21 mouse cellular contexts compared by ENCODE assay signal in the genomic region with DNA sequence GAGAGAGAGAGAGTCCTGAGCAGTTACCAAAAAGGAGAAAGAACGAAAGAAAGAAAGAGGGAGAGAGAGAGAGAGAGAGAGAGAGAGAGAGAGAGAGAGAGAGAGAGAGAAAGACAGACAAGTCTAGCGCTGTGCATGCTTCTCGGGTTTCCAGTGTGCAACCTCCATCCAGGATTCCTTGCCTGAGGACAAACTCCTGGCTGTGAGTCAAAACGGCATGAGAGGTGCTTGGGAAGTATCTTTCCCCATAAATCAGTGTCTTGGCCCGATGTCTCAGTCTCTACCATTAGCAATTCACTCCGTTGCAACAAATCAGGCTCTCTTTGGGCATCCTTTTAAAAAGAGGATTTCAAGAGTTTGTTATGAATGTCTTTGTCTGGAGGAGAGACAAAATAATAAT. TPM values are rescaled to one million over a fixed set of nuclear protein-coding genes. Genes with fewer than 3 reads are reported as not detected.
DNase-seq lines count a peak whose midpoint lies in the region; ATAC-seq lines count a peak whose summit lies in the region.
"Had no signal": no experiment of that assay in that cellular context is flagged by ENCODE, and none has a peak within 500 bp of the region (broad histone marks: within the 10 kb centered on the region; RNA-seq: fewer than 3 reads in every experiment).

No protein-coding gene starts in this region.

- H3K4me2 ChIP-seq in neural tube, embryonic 14.5 days (ENCODE audit: low read depth, low read length): no peak overlapping the region
- H3K4me2 ChIP-seq in neural tube, embryonic 15.5 days: no peak overlapping the region
- H3K4me2 ChIP-seq: forebrain, embryonic 12.5 days; heart, embryonic 11.5 days; hindbrain, embryonic 14.5 days; limb, embryonic 15.5 days; neural tube, embryonic 12.5 days had no signal

- peaks cover 17% of the 10 kb centered on the region for H3K4me1 ChIP-seq in neural tube, embryonic 14.5 days (ENCODE audit: control insufficient read depth, insufficient read depth, low read length)
- H3K4me1 ChIP-seq in neural tube, embryonic 15.5 days: peaks cover 34% of the 10 kb centered on the region

- H3K27me3 ChIP-seq in neural tube, embryonic 14.5 days (ENCODE audit: control insufficient read depth, insufficient read depth, low read length): no peaks in the 10 kb centered on the region
- H3K27me3 ChIP-seq in neural tube, embryonic 15.5 days (replicated peaks): no peaks in the 10 kb centered on the region
- H3K27me3 ChIP-seq: CH12.LX; forebrain, embryonic 12.5 days; limb, embryonic 15.5 days; neural tube, embryonic 12.5 days had no signal

- no peak overlapping the region for H3K9ac ChIP-seq in neural tube, embryonic 14.5 days (replicated peaks; ENCODE audit: low read depth, low read length)
- H3K9ac ChIP-seq in neural tube, embryonic 15.5 days (replicated peaks): no peak overlapping the region
- H3K9ac ChIP-seq: forebrain, embryonic 12.5 days; hindbrain, embryonic 14.5 days; limb, embryonic 15.5 days; neural tube, embryonic 12.5 days had no signal

- 32% methylated on average over 6 of the region's 6 CpGs for WGBS in neural tube, embryonic 14.5 days
- 38% methylated on average over 6 of the region's 6 CpGs for WGBS in neural tube, embryonic 15.5 days

- peak; percentile 63 for DNase-seq in adrenal gland, adult 2 months
- DNase-seq in adrenal gland, adult 8-10 months: no peak
- DNase-seq in kidney, adult 9 months: peak; percentile 22
- DNase-seq in kidney, adult 11 months: no peak
- DNase-seq in layer of hippocampus, adult 11-12 months (ENCODE audit: low spot score): no peak
- no peak for DNase-seq in left cerebral cortex, adult 11 months (ENCODE audit: low spot score)
- DNase-seq: cerebellum, adult 2 months; heart, postnatal 14 days; lung, postnatal 14 days; right cerebral cortex, postnatal 14 days had no signal

- no peak for ATAC-seq in neural tube, embryonic 14.5 days (ENCODE audit: low read depth)
- ATAC-seq in neural tube, embryonic 15.5 days (ENCODE audit: low FRiP score): no peak
- ATAC-seq: intestine, embryonic 16.5 days had no signal

- no peaks in the 10 kb centered on the region for H3K36me3 ChIP-seq in neural tube, embryonic 14.5 days (ENCODE audit: control insufficient read depth, insufficient read depth, low read length)
- H3K36me3 ChIP-seq in neural tube, embryonic 15.5 days: no peaks in the 10 kb centered on the region
- H3K36me3 ChIP-seq: limb, embryonic 15.5 days had no signal

- no peak overlapping the region for H3K4me3 ChIP-seq in neural tube, embryonic 14.5 days (ENCODE audit: low read depth, low read length)
- H3K4me3 ChIP-seq in neural tube, embryonic 15.5 days (replicated peaks): no peak overlapping the region
- H3K4me3 ChIP-seq: forebrain, embryonic 12.5 days; limb, embryonic 15.5 days; neural tube, embryonic 12.5 days had no signal

- H3K27ac ChIP-seq in neural tube, embryonic 14.5 days (ENCODE audit: low read depth, low read length): 0 out of 2 replicates have a peak overlapping the region, but pooled peaks have one; percentile 28
- H3K27ac ChIP-seq in neural tube, embryonic 15.5 days (replicated peaks): no peak overlapping the region
- H3K27ac ChIP-seq: forebrain, embryonic 12.5 days; hindbrain, embryonic 14.5 days; limb, embryonic 15.5 days; neural tube, embryonic 12.5 days had no signal

- H3K9me3 ChIP-seq in neural tube, embryonic 14.5 days (ENCODE audit: control insufficient read depth, low read length): no peaks in the 10 kb centered on the region
- H3K9me3 ChIP-seq in neural tube, embryonic 15.5 days (replicated peaks): no peaks in the 10 kb centered on the region
- H3K9me3 ChIP-seq: forebrain, embryonic 12.5 days; limb, embryonic 15.5 days; neural tube, embryonic 12.5 days had no signal

RNA-seq across cellular contexts. Expression of a gene that starts 36.9 kb away (rescaled TPM):
- total RNA-seq in adrenal gland, adult 2 months (2021): 10 to 100 TPM; 21.4 to 28.1 TPM
- polyA plus RNA-seq in adrenal gland, adult 2 months (2012; rRNA removed): 17.5 and 23.6 TPM in 2 replicates
- 10 to 100 TPM; 18.3 to 47.9 (median 33.8) TPM for total RNA-seq in adrenal gland, adult 8-10 months (2022)
- polyA plus RNA-seq in neural tube, embryonic 14.5 days (2014; fragmentation: Nextera tagmentation; extraction: Ambion mirVana): 35.0 and 43.6 TPM in 2 replicates
- 16.5 and 18.5 TPM in 2 replicates for polyA plus RNA-seq in neural tube, embryonic 15.5 days (2015; fragmentation: Nextera tagmentation; extraction: Ambion mirVana)
- total RNA-seq: megakaryocyte-erythroid progenitor cell, adult 5-6 weeks; monocyte, adult 5-6 weeks had no signal

Comparison
In these comparisons a context has a peak if more than half of its experiments do, and no peak if none do; other contexts are left out.
1. DNase-seq: peak in adrenal gland, adult 2 months (single experiment) and kidney, adult 9 months (single experiment); none in adrenal gland, adult 8-10 months (single experiment), kidney, adult 11 months (single experiment), layer of hippocampus, adult 11-12 months (single experiment) and left cerebral cortex, adult 11 months (single experiment).